Mouse (Mus musculus) thymus, postnatal 4 days (tissue): ENCODE results near the gene Ppp4c.

ENCODE experiments used
- DNase-seq: peaks from one replicate; pipeline ENCODE4 v3.0.0; 2021

Gene Ppp4c

GRCm38 (mm10) chr7:126800269-126801056 lies 8.2 kb upstream of the Ppp4c start:
- no peak for DNase-seq

DNA sequence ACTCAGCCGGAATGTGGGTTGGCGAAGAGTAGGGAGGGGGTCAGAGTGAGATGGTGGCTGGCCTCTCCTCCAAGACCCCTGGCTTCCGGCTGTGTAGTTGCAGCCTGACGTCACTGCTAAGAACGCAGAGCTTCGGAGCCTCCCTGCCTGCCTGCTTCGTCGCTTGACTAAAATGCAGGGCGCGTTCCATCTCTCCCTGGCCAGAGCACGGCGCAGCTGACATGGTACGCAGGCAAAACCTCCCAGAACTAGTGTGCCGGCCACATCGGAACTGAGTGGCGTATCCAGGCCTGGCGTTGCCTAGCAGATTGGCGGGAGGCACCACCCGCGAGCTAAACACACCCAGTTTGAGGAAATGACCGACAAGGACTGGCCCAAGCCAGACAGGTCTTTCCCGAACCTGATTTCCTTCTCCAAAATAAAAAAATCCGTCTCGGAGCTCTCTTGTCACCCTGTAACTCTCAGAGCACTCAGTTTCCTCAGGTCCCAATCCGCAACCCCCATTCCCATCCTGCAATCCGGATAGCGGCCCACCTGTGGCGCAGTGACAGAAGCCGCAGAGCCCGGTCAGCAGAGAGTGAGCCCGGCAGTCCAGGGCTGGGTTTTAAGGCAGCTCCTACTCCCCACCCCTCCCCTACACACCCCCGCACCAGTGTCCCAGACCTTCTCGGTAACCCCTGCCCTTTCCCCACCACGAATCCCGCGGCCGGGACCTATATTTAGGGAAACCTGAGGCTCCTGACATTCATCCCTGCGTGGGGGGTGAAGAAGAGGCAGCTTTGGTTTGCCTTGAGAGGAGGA lies 7.4 kb upstream of the Ppp4c start:
- peak; percentile 51 for DNase-seq

GRCm38 (mm10) chr7:126799050-126799467 lies 6.8 kb upstream of the Ppp4c start:
- peak; percentile 96 for DNase-seq

GRCm38 (mm10) chr7:126798127-126799049 lies 6.1 kb upstream of the Ppp4c start:
- peak; percentile 75 for DNase-seq

DNA sequence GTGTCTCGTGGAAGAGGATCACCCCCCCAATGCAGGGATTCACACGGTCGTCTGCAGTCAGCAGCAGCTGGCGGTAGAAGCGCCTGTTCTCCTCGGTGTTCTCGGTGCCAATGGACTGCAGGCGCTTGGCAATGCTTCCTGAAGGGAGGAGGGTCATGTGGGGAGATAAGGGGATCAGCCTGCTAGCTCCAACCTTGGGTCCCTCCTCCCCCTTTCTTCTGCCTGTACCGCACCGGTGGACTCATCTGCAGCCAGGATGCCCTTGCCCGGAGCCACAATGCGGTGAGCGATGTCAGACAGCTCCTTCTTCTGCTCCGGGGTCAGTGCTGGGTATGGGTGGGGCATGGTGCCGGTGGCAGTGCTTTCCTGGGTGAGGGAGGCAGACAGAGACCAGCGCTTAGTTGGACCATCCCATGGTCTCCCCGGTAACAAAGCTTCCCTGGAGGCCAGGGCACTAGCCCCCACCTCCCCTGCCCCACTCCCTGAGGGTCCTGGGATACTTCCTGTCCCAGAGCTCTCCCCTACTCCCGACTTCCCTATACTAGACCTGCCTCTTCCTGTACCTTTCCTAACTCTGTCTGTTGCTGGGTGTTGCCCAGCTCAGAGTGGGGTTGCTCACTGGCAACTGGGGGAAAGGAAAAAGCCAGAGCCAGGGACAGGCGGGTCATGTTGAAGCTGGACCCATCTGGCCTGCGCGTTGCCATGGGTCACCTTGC lies 5.3 kb upstream of the Ppp4c start, which contains the start of gene Fam57b:
Gene Fam57b, plus strand, starts transcription at position 258 of the 716 bp plus-strand sequence.
- DNase-seq: peak; percentile 30

DNA sequence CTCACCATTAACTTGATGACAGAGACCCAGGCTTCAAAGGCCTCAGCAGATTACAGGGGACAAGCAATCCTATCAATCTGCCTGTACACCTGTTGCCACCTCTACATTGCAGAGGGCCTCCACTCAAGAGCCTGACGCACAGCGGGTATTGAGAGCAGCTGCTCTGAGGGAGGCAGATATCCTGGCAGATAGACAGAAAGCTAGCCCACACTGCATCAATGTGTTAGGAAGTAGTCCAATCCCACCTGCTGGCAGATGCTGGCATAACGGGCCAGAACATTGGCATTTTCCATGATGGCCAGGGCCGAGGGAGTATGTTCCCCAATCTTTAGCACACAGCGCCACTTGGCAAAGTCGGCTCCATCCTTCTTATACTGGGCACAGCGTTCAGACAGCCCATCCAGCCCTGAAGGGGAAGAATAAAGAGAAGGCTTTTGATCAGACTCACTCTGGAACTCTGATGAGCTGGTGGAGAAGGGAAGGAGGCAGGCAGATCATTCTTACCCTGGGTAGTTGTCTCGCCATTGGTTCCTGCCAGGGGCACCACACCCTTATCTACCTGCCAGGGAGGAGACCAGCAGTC lies 4.1 kb upstream of the Ppp4c start:
- peak; percentile 76 for DNase-seq

- peak; percentile 54 for DNase-seq
Measured at GRCm38 (mm10) chr7:126795387-126796317, 3.4 kb upstream of the Ppp4c start.

DNA sequence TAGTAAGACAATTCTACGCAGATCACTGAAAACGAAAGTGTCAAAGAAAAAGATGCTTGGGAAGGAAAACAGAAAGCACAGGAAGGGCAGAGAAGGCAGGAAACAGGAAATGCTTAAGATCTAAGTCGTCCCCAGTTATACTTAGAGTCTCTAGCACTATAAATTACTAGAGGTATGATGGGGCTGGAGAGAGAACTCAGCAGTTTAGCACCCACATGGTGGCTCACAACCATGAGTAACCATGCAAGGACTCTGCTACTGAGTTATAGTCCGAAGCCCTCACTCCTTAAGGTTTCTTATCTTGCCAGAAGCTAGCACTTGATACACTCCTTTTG lies 1.9 kb upstream of the Ppp4c start:
- DNase-seq: no peak

GRCm38 (mm10) chr7:126793456-126794270 lies 1.4 kb upstream of the Ppp4c start:
- no peak for DNase-seq

DNA sequence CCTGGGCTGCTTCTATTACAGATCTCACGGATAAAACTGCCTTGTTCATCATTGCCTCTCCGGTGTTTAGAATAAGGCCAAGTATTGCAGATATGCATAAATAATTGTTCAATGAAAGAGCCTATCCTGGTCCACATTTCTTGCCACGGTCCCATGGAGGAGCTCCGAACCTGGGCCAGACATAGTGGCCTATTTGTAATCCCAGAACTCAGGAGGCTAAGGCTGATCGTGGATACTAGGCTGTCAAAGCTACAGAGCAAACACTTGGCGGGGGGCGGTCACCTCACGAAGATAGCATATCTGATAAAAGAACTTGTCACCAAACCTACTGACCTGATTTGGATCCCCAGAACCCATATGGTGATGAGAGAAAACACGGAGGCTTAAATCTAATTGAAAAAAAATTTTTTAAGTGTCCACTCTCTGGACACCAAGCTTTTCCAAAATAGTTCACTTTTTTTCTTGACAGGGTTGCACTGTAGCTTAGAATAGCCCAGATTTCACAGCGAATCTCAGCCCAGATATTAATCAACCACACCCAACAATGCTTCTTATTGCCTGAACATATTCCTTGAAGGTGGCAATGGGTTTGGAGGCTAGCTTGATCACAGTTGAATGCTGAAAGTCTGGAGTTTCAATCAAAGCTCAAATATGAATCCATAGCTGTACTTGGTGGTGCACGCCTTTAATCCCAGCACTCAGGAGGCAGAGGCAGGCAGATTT lies 586 bp upstream of the Ppp4c start:
- DNase-seq: peak; percentile 26

DNA sequence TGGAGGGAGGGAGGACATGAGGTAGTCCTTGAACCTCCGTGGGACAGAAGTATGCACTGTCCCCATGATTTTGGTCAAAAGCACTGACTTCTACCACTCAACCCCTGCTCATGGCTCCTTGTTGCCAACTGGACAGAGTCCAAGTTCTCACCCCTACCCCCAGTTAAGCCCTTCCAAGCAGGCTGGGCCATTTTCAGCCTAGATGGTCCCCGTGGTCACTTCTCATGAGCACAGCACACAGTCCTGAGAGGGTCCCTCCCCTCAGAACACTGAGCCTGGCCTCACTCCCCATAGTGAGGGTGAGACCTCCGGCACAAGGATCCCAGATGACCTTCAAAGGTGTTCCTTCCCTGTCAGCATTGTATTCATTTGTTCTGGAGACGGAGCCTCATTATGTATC lies 3.2 kb downstream of the Ppp4c start:
- no peak for DNase-seq

DNA sequence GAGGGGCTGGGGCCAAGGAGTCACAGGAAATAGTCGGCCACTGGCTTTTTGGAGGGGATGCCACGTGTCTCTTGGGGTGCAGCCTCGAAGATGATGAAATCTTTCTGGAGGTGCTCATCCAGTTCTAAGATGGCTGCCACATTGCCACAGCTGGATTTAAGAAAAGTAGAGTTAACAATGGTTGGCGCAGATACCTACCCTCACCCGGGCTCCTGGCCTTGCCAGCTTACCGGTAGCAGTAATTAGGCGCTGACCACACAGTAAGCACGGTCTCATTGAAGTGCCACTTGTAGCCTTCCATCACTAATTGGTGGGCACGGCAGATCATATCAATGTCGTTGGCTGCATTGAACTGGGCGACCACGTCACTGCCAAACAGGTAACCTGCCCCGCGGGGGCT lies 6.2 kb downstream of the Ppp4c start:
- DNase-seq: no peak

GRCm38 (mm10) chr7:126785056-126785455 lies 7.2 kb downstream of the Ppp4c start:
- DNase-seq: no peak

- no peak for DNase-seq
Measured at GRCm38 (mm10) chr7:126784469-126784868, 7.8 kb downstream of the Ppp4c start.

DNA sequence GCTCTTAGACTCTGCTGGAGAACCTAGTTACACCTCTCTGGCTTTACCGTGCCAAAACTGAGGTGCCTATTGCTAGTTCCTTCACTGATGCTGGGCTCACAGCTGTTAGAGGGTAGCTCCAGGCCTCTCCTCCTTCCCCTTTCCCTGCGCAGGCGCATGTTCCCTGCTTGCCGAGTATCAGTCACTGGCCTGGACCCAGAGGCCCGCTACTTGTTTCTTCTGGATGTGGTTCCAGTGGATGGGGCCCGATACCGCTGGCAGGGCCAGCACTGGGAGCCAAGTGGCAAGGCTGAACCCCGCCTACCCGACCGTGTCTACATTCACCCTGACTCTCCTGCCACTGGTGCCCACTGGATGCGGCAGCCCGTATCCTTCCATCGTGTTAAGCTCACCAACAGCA lies 9.6 kb downstream of the Ppp4c start:
- no peak for DNase-seq

- DNase-seq: no peak
Measured at GRCm38 (mm10) chr7:126781661-126782370, 10.5 kb downstream of the Ppp4c start.

DNA sequence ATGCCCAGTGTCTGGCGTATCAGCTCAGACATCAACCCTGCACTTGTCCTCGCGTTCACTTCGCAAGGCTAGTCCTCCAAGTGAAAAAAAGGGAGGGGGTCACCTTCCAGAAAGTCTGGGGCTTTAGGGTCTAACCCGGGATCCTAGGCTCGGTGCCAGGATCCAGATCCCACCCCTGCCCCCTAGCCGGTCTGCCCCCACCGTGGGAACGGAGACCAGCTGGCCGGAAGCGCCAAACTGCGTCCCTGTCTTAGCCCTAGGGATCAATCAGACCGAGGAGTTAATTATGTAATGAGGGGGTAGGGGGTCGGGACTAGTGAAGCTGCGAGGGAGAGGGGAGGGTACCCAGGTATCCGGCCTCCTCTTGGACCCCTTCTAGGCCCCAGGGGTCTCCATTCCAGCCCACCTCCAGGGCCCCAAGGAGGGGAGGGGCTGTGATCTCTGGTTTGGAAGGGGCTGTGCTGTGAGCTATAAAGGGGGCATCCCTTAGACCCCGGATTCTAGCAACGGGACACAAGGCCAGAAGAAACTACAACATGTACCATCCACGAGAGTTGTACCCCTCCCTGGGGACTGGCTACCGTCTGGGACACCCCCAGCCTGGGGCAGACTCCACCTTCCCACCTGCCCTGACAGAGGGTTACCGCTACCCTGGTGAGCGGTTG lies 11.2 kb downstream of the Ppp4c start, which contains the start of gene Tbx6:
Gene Tbx6, plus strand, starts transcription at position 513 of the 665 bp plus-strand sequence.
- peak; percentile 47 for DNase-seq
